Mouse (Mus musculus) heart, postnatal 25 days (tissue): ENCODE measurements around the gene Adgrg1. TPM values are rescaled to one million over a fixed set of nuclear protein-coding genes. Genes with fewer than 3 reads are reported as not detected.

Experiments
- DNase-seq: peaks from one replicate; pipeline ENCODE4 v3.0.0; 2022; ENCODE audit warnings: low spot score
- intact Hi-C: fragments of 180-260 bp; cut with DNase I; formaldehyde crosslinking; loops from one replicate; pipeline ENCODE4 v1.15.1; 2025
- total RNA-seq, 2 experiments: library from RNA; stranded (reverse); gene quantifications; 2 replicates each; pipeline ENCODE4 v1.2.3; 2021

The Adgrg1 gene
- 10 to 100 TPM; 38.6 to 48.7 TPM for total RNA-seq

GRCm38 (mm10) chr8:94974467-94975165, at the start of gene Adgrg1:
Gene Adgrg1 (plus strand): TSS chr8:94974751.
- no peak for DNase-seq
- intact Hi-C loops: no loop called here

GRCm38 (mm10) chr8:94928227-94928626, 46.3 kb upstream of the Adgrg1 start:
- intact Hi-C loops: no loop called here
- no peak for DNase-seq

GRCm38 (mm10) chr8:94933918-94934317, 40.6 kb upstream of the Adgrg1 start:
- intact Hi-C loops: no loop called here
- DNase-seq: no peak

- intact Hi-C loops: no loop called here
- no peak for DNase-seq
Observed at GRCm38 (mm10) chr8:94935172-94935571, 39.4 kb upstream of the Adgrg1 start.

- DNase-seq: no peak
- intact Hi-C loops: loop anchor here (2.0 to 10.0 kb wide), 3 partner anchors 262 to 372 kb away; partner anchors contain the start of gene Tepp
Observed at GRCm38 (mm10) chr8:94942566-94942965, 32.0 kb upstream of the Adgrg1 start.

- DNase-seq: no peak
- intact Hi-C loops: loop anchor here (5.0 to 10.0 kb wide), 3 partner anchors 132 to 370 kb away; partner anchors contain the start of gene Tepp
Observed at GRCm38 (mm10) chr8:94945185-94945584, 29.4 kb upstream of the Adgrg1 start.

- intact Hi-C loops: loop anchor here (5.0 to 10.0 kb wide), 3 partner anchors 129 to 366 kb away; partner anchors contain the start of gene Tepp
Observed at GRCm38 (mm10) chr8:94948421-94948820, 26.1 kb upstream of the Adgrg1 start.

GRCm38 (mm10) chr8:94949010-94949409, 25.5 kb upstream of the Adgrg1 start:
- no peak for DNase-seq
- intact Hi-C loops: loop anchor here (5.0 to 10.0 kb wide), 3 partner anchors 128 to 366 kb away; partner anchors contain the start of gene Tepp

More at GRCm38 (mm10) chr8:94948421-94948820, 26.1 kb upstream of the Adgrg1 start:
- DNase-seq: no peak

GRCm38 (mm10) chr8:94950046-94950445, 24.5 kb upstream of the Adgrg1 start:
- peak; percentile 42 for DNase-seq
- intact Hi-C loops: loop anchor here (1.0 kb wide), 1 partner anchor 51 kb away; no protein-coding TSS in a partner anchor

- intact Hi-C loops: loop anchor here (1.0 kb wide), 1 partner anchor 51 kb away; no protein-coding TSS in a partner anchor
- DNase-seq: no peak
Observed at GRCm38 (mm10) chr8:94950458-94950857, 24.1 kb upstream of the Adgrg1 start.

GRCm38 (mm10) chr8:94952086-94952485, 22.5 kb upstream of the Adgrg1 start:
- intact Hi-C loops: no loop called here
- DNase-seq: no peak

- intact Hi-C loops: no loop called here
- DNase-seq: no peak
Observed at GRCm38 (mm10) chr8:94953624-94954367, 20.8 kb upstream of the Adgrg1 start.

- intact Hi-C loops: no loop called here
- DNase-seq: no peak
Observed at GRCm38 (mm10) chr8:94954368-94954737, 20.2 kb upstream of the Adgrg1 start.

- no peak for DNase-seq
- intact Hi-C loops: no loop called here
Observed at GRCm38 (mm10) chr8:94954921-94955758, 19.4 kb upstream of the Adgrg1 start.

- no peak for DNase-seq
- intact Hi-C loops: no loop called here
Observed at GRCm38 (mm10) chr8:94956078-94956574, 18.4 kb upstream of the Adgrg1 start.

GRCm38 (mm10) chr8:94962201-94962600, 12.3 kb upstream of the Adgrg1 start:
- intact Hi-C loops: no loop called here
- DNase-seq: no peak

- DNase-seq: no peak
- intact Hi-C loops: no loop called here
Observed at GRCm38 (mm10) chr8:94964828-94965227, 9.7 kb upstream of the Adgrg1 start.

GRCm38 (mm10) chr8:94966578-94966977, 8.0 kb upstream of the Adgrg1 start:
- intact Hi-C loops: no loop called here
- DNase-seq: no peak

GRCm38 (mm10) chr8:94967071-94967470, 7.5 kb upstream of the Adgrg1 start:
- intact Hi-C loops: no loop called here

GRCm38 (mm10) chr8:94967554-94967953, 7.0 kb upstream of the Adgrg1 start:
- no peak for DNase-seq
- intact Hi-C loops: no loop called here

More at GRCm38 (mm10) chr8:94967071-94967470, 7.5 kb upstream of the Adgrg1 start:
- DNase-seq: no peak
